Mouse (Mus musculus) liver, adult 2 months (tissue): Measurements from ENCODE around the gene Gusb.

Experiments
- CTCF ChIP-seq: fragments of 200-500 bp; IDR thresholded peaks from 2 replicates; pipeline ENCODE4 v1.5.1; 2011; ENCODE audit warnings: low read depth, low read length, control low read depth
- POLR2A ChIP-seq: fragments of 200-500 bp; IDR thresholded peaks from 2 replicates; pipeline ENCODE4 v1.6.1; 2011; ENCODE audit warnings: low read length, control low read depth; ENCODE audit not compliant: insufficient read depth; ENCODE audit errors: extremely low read depth

GRCm38 (mm10) chr5:130000735-130001134 lies 2.1 kb downstream of the Gusb start:
- no peak for TF ChIP-seq CTCF
- TF ChIP-seq POLR2A = no peak
